Mouse (Mus musculus) liver, embryonic 13.5 days (tissue): ENCODE measurements around the gene Trmu. TPM values are rescaled to one million over a fixed set of nuclear protein-coding genes. Genes with fewer than 3 reads are reported as not detected.

Source experiments
- ATAC-seq: fragments of 200-750 bp; cut with Nextera tagmentation; 2 replicates; pipeline ENCODE4 v1.8.0; 2017; ENCODE audit warnings: low read depth, mild to moderate bottlenecking, moderate number of reproducible peaks, moderate library complexity
- DNase-seq: peaks from one replicate; pipeline ENCODE4 v3.0.0; 2022
- H3K27ac ChIP-seq: fragments of 300-500 bp; sonication (generic); 2 replicates; pipeline ENCODE4 v1.5.1; 2015; ENCODE audit warnings: moderate library complexity, mild to moderate bottlenecking, inconsistent platforms
- H3K27me3 ChIP-seq: fragments of 300-500 bp; sonication (generic); 2 replicates; pipeline ENCODE4 v1.6.1; 2015; ENCODE audit warnings: mild to moderate bottlenecking, inconsistent platforms
- H3K36me3 ChIP-seq: fragments of 300-500 bp; sonication (generic); 2 replicates; pipeline ENCODE4 v1.6.1; 2015; ENCODE audit warnings: mild to moderate bottlenecking, inconsistent platforms
- H3K4me1 ChIP-seq: fragments of 300-500 bp; sonication (generic); replicated peaks from 2 replicates; pipeline ENCODE4 v1.6.1; 2015; ENCODE audit warnings: inconsistent platforms
- H3K4me2 ChIP-seq: fragments of 300-500 bp; sonication (generic); 2 replicates; pipeline ENCODE4 v1.6.1; 2015; ENCODE audit warnings: inconsistent platforms, mild to moderate bottlenecking, moderate library complexity
- H3K4me3 ChIP-seq: fragments of 300-500 bp; sonication (generic); replicated peaks from 2 replicates; pipeline ENCODE4 v1.5.1; 2015; ENCODE audit warnings: mild to moderate bottlenecking, inconsistent platforms
- H3K9ac ChIP-seq: fragments of 300-500 bp; sonication (generic); 2 replicates; pipeline ENCODE4 v1.6.1; 2015; ENCODE audit warnings: mild to moderate bottlenecking, inconsistent platforms
- H3K9me3 ChIP-seq: fragments of 300-500 bp; sonication (generic); replicated peaks from 2 replicates; pipeline ENCODE4 v1.6.1; 2016; ENCODE audit warnings: inconsistent platforms
- WGBS: fragments of 180-500 bp; shearing (Covaris S2); methylation state at CpG from one replicate; pipeline ENCODE4 v1.1.7; 2015; ENCODE audit not compliant: insufficient replicate concordance; 5-methylcytosine and 5-hydroxymethylcytosine counted together
- polyA plus RNA-seq: library from polyadenylated mRNA; unstranded; fragments of >200 nt; fragmentation: Nextera tagmentation; extraction: Ambion mirVana; gene quantifications from 2 replicates; pipeline ENCODE4 v1.2.1, GENCODE M21; 2015

Gene Trmu
- polyA plus RNA-seq, 1 experiment from 2014 or later = 17.3 TPM

DNA sequence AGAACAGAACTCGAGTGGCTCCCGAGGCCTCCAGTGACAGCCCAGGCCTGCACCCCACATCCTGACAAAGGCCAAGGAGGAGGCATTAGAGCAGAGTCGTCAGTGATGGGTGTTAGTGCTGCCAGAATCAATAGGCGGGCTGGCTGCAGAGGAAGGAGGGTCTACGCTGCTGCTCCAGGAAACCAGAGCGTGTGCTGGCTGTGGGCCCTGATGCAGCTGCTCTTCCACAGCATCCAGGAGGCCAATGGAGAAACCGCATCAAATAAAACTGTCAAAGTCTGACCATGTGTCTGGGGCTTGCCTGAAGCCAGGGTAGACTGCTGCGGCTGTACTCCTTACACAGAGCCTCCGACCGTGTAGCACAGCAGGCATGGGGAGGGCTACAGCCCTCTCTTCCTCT is 18.0 kb downstream of the Trmu start:
- DNase-seq = no peak
- Histone ChIP-seq H3K4me2 (no peak overlapping the region), H3K27ac (no peak overlapping the region), H3K9me3 (no peaks in the 10 kb centered on the region), H3K4me3 (no peak overlapping the region), H3K27me3 (no peaks in the 10 kb centered on the region), H3K36me3 (peaks cover 64% of the 10 kb centered on the region), H3K4me1 (no peaks in the 10 kb centered on the region), H3K9ac (no peak overlapping the region)
- no peak for ATAC-seq
- WGBS = 80% methylated on average over 10 of the region's 10 CpGs

DNA sequence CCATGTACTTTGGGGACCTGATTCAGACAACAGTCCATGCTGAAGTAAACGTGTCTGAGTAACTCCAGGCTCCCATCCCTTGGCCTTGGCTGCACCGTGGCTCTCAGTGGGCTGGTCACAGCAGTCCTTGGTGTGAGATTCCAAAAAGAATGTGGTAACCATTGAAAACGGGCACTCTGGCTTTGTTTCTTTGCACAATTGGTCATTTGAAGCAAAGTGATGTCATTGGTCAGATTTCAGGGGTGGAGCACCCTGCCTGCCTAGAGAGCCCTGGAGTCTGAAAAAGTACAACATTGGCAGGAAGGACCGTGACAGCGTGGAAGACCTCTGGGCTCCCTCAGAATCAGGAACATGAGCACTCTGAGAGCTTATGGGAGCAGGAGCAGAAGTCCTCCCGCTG is 20.3 kb downstream of the Trmu start:
- H3K4me3 ChIP-seq = no peak overlapping the region
- peaks cover 41% of the 10 kb centered on the region for H3K36me3 ChIP-seq
- H3K9ac ChIP-seq = no peak overlapping the region
- no peak for ATAC-seq
- H3K27me3 ChIP-seq = no peaks in the 10 kb centered on the region
- WGBS = 74% methylated on average over 6 of the region's 6 CpGs
- H3K9me3 ChIP-seq = no peaks in the 10 kb centered on the region
- no peak overlapping the region for H3K4me2 ChIP-seq
- H3K27ac ChIP-seq = no peak overlapping the region
- H3K4me1 ChIP-seq = no peaks in the 10 kb centered on the region
- no peak for DNase-seq

DNA sequence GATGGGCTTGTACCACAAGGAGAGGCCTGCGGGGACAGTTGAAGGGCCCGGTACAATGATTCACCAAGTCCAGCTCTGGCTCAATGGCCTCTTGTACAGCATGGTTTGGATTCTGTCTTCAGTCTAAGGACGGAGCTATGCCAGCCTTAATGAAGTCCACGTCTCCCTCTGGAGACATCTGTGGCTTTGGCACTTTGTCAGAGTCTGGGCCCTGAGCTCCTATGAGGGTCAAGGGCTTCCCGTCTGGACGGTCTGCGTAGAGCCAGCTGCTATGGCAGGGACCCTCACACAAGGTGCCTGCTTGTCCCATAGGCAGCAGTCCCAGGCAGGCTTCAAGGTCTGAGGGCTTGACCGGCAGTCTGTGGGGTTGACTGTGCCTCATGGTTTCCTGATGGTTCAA is 21.2 kb downstream of the Trmu start:
- WGBS = 83% methylated on average over 8 of the region's 8 CpGs
- Histone ChIP-seq H3K9ac (no peak overlapping the region), H3K4me2 (no peak overlapping the region), H3K27ac (no peak overlapping the region), H3K27me3 (no peaks in the 10 kb centered on the region), H3K9me3 (no peaks in the 10 kb centered on the region), H3K4me3 (no peak overlapping the region), H3K4me1 (no peaks in the 10 kb centered on the region), H3K36me3 (peaks cover 32% of the 10 kb centered on the region)
- ATAC-seq = no peak
- no peak for DNase-seq

DNA sequence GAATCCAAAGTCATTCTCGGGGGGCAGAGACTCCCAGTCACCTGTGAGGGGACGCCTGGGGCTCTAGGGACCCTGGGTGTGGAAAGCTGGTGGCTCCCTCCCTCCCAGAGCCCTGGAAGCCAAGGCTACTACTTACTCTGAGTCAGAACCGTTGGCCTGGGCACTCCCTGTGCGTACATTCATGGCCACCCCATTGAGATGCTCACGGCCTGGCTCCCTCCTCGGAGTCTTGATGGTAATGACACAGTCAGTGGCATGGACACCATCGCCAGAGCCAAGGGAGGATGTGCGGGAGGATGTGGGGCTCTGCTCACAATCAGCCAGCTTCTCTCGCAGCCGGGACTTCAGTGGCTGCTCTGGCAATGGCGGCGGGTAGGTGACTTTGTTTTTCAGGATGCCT is 21.7 kb downstream of the Trmu start:
- Histone ChIP-seq H3K36me3 (peaks cover 27% of the 10 kb centered on the region), H3K4me2 (no peak overlapping the region), H3K27ac (no peak overlapping the region), H3K27me3 (no peaks in the 10 kb centered on the region), H3K9me3 (no peaks in the 10 kb centered on the region), H3K4me3 (no peak overlapping the region), H3K4me1 (no peaks in the 10 kb centered on the region), H3K9ac (no peak overlapping the region)
- DNase-seq (no peak), ATAC-seq (no peak)
- 68% methylated on average over 12 of the region's 12 CpGs for WGBS

DNA sequence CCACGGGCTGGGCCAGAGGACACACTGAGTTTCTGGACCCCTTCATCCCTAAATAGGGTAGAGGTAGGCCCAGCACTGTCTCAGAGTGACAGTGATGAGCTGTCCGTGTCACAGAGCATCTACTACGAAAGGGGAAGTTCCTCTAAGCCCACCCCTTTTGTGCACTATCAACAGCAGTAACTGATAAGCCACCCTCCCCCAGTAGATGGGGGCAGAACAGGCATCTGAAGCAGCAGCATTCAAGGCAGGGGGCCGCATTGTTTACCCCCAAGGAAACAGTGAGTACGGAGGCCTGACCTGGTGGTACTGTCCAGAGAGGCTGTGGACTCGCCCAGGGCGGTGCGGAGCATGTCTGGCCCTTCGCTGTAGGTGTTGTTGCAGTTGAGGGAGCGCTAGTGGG is 23.4 kb downstream of the Trmu start:
- 41% methylated on average over 10 of the region's 10 CpGs for WGBS
- Histone ChIP-seq H3K27ac (no peak overlapping the region), H3K9me3 (no peaks in the 10 kb centered on the region), H3K4me1 (no peaks in the 10 kb centered on the region), H3K36me3 (peaks cover 12% of the 10 kb centered on the region), H3K9ac (no peak overlapping the region), H3K4me3 (no peak overlapping the region), H3K4me2 (no peak overlapping the region), H3K27me3 (no peaks in the 10 kb centered on the region)
- DNase-seq = no peak
- ATAC-seq = no peak

DNA sequence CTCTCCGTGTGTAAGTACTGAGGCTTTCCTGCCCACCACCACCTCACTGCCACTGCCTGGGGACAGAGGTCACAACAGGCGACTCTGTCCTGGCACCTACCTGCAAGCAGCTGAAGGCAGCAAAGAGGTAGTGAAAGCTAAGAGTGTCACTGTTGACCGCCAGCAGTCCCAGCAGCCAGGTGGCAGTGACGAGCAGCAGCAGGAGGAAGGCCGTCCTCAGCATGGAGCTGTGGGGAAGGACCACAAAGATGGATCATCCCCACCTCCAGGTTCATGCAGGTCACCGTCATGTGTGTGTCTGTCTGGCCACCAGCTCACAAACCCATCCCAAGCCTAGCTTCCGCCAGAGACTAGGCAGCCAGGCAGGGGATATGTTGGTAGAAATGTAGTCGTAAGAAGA is 24.7 kb downstream of the Trmu start:
- DNase-seq (no peak), ATAC-seq (no peak)
- Histone ChIP-seq H3K9me3 (no peaks in the 10 kb centered on the region), H3K4me1 (no peaks in the 10 kb centered on the region), H3K9ac (no peak overlapping the region), H3K36me3 (no peaks in the 10 kb centered on the region), H3K27me3 (no peaks in the 10 kb centered on the region), H3K27ac (no peak overlapping the region), H3K4me2 (no peak overlapping the region), H3K4me3 (no peak overlapping the region)
- 45% methylated on average over 8 of the region's 8 CpGs for WGBS

DNA sequence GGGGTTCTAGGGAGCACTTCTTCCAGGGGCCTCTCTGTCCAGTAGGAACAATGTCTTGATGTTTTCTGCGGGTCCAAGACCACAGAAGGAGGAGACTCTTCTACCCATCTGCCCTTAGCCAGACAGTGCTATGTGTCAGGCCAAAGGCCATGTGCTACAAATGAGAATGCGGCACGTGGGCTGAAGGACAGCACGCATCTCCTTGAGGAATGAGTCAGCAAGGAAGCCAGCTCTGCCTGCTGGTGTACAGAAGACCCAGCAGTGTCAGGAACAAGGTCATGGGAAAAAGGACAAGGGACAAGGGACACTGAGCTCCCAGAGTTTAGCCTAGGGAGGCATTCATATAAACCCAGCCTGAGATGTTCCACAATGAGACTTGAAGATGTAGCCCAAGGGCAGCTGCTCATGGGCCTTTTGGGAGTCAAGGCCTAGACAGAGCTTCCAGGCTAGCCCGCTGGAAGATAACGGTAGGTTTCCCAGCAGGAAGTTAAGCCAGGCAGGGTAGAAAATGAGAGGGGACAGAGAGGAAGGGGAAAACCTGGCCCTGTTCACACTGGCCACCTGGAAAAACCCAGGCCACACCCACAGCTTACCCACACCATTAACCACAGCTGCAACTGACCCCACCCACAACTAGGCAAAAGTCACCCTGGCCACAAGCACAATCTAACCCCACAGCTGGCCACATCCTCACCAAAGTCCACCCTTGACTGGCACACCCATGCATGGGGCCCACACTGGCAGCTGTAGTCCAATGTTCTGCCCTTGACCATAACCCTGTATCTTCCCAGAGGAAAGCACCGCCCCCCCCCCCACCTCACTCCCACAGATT is 29.8 kb downstream of the Trmu start:
- no peak for ATAC-seq
- WGBS = 64% methylated on average over 7 of the region's 7 CpGs
- Histone ChIP-seq H3K4me3 (no peak overlapping the region), H3K36me3 (no peaks in the 10 kb centered on the region), H3K27me3 (peaks cover 5% of the 10 kb centered on the region; the same call in 1 of the 2 replicates), H3K4me1 (peaks cover 3% of the 10 kb centered on the region; the same call in 1 of the 2 replicates), H3K27ac (no peak overlapping the region), H3K9ac (no peak overlapping the region), H3K4me2 (no peak overlapping the region), H3K9me3 (no peaks in the 10 kb centered on the region)
- DNase-seq = no peak

DNA sequence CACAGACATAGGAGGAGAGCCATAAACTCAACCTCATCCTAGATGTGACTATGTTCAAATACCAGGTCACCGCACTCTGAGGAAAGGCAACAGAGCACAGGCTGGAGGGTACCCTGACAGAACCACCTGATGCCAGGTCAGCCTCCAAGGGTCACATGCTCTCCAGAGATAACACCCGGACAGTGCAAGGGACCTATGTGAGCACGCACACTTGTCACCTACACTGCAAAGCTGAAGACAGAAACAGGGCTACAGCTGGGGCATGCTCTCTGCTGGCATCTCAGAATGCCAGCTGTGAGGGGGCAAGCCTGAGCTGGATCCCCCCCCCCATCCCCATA is 30.3 kb downstream of the Trmu start:
- DNase-seq (no peak), ATAC-seq (no peak)
- Histone ChIP-seq H3K9me3 (no peaks in the 10 kb centered on the region), H3K9ac (no peak overlapping the region), H3K27me3 (peaks cover 5% of the 10 kb centered on the region; the same call in 1 of the 2 replicates), H3K4me2 (no peak overlapping the region), H3K4me3 (no peak overlapping the region), H3K27ac (no peak overlapping the region), H3K4me1 (peaks cover 3% of the 10 kb centered on the region; the same call in 1 of the 2 replicates), H3K36me3 (no peaks in the 10 kb centered on the region)
- 55% methylated on average over 3 of the region's 3 CpGs for WGBS

DNA sequence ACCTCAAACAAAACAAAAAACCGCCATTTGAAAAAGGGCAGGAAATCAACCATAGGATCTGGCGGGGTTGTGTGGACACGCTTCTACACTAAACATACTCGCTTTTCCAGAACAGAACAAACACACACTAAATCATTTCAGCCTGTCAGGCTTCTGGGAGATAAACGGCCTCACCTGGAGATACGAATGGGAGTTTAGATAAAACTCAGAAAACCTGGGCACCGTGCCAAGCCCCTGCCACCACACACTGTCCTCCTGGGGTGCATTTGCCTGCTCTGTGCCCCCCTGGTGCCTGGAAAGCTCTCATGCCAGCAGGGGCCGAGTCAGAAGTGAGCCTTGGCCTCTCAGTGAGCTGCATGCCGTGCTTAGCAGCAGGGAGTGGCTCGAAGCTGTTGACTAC is 30.8 kb downstream of the Trmu start:
- Histone ChIP-seq H3K4me2 (no peak overlapping the region), H3K36me3 (no peaks in the 10 kb centered on the region), H3K4me3 (no peak overlapping the region), H3K9ac (no peak overlapping the region), H3K27ac (no peak overlapping the region), H3K4me1 (peaks cover 3% of the 10 kb centered on the region; the same call in 1 of the 2 replicates), H3K27me3 (peaks cover 5% of the 10 kb centered on the region; the same call in 1 of the 2 replicates), H3K9me3 (no peaks in the 10 kb centered on the region)
- 53% methylated on average over 10 of the region's 10 CpGs for WGBS
- no peak for DNase-seq
- no peak for ATAC-seq

DNA sequence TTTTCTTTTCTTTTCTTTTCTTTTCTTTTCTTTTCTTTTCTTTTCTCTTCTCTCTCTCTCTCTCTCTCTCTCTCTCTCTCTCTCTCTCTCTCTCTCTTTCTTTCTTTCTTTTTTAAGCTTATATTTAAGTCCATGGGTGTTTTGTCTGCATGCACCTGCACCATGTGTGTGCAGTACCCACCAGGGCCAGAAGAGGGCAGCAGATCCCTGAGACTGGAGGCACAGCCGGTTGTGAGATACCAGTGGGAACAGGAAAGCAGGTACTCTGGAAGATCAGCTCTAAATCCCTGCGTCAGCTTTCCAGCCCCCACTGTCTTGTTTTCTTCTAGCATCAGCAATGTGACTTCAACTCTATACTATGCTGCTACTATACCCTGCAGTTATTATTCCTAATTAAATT is 34.5 kb downstream of the Trmu start:
- Histone ChIP-seq H3K4me2 (no peak overlapping the region), H3K36me3 (no peaks in the 10 kb centered on the region), H3K9ac (no peak overlapping the region), H3K27ac (no peak overlapping the region), H3K4me3 (no peak overlapping the region), H3K9me3 (no peaks in the 10 kb centered on the region), H3K4me1 (peaks cover 3% of the 10 kb centered on the region; the same call in 1 of the 2 replicates), H3K27me3 (peaks cover 5% of the 10 kb centered on the region; the same call in 1 of the 2 replicates)
- WGBS = 17% methylated on average over 2 of the region's 2 CpGs
- DNase-seq = peak; percentile 59
- ATAC-seq = no peak

DNA sequence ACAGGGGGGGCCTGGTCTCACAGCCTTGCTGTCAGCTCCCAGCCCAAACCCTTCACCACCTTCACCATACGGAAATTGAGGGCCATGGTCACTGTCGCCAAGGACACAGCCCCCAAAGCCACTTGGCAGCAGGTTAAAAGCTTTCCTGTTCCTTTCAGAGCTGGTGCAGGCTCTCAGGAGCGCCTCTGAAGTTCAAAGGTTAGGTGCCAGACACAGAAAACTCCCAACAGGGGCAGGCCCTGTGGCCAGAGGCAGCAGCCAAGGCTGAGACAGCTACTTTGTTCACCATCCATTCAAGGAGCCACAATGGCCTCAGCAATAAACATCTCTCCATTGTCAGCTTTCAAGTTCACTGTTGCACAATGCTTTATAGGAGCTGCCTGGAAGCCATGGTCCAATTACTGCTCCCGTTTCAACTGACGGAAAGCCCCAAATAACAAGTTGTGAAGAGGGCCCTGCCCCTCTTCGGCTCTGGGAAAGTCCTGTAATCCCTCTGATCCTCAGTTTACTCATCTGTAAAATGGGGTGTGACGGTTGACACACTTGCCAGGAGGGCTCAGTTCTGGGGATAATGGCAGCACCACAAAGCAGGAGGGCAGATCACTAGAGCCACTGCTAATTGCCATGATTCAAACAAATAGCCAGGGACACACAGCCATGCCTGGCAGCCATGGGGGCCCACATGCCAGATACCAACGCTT is 40.2 kb downstream of the Trmu start:
- Histone ChIP-seq H3K4me1 (no peaks in the 10 kb centered on the region), H3K27ac (no peak overlapping the region), H3K36me3 (no peaks in the 10 kb centered on the region), H3K9ac (no peak overlapping the region), H3K27me3 (no peaks in the 10 kb centered on the region), H3K4me3 (no peak overlapping the region), H3K4me2 (no peak overlapping the region), H3K9me3 (no peaks in the 10 kb centered on the region)
- 56% methylated on average over 8 of the region's 8 CpGs for WGBS
- DNase-seq (no peak), ATAC-seq (no peak)

DNA sequence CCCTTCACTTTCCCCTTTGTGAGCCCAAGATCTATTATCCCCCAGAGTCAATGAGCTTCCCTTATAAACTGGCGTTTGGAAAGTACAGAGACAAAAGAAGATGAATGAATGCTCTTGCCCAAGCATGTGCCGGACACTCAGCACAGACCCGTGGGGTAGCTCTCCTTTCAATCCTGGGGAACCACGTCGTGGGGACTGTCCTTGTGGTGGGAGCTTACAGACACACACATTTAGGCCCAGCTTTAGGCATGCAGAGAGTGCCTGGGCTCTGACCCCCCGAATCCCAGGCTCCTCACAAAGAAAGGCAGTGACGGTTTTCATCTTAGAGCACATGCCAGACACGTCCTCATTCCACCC is 40.8 kb downstream of the Trmu start:
- WGBS = 67% methylated on average over 8 of the region's 8 CpGs
- no peak for ATAC-seq
- H3K27ac ChIP-seq = no peak overlapping the region

More for the DNA sequence above, 40.8 kb downstream of the Trmu start:
- H3K4me3 ChIP-seq = no peak overlapping the region
- no peak overlapping the region for H3K4me2 ChIP-seq
- no peak overlapping the region for H3K9ac ChIP-seq
- no peaks in the 10 kb centered on the region for H3K4me1 ChIP-seq
- H3K9me3 ChIP-seq = no peaks in the 10 kb centered on the region
- H3K27me3 ChIP-seq = no peaks in the 10 kb centered on the region
- no peak for DNase-seq
- H3K36me3 ChIP-seq = no peaks in the 10 kb centered on the region
